Mouse (Mus musculus) left cerebral cortex, postnatal 10 days (tissue): Measurements from ENCODE around the gene Dpp8. TPM values are rescaled to one million over a fixed set of nuclear protein-coding genes. Genes with fewer than 3 reads are reported as not detected.
"Not testable (repeated sequence)": the region's sequence is repeated elsewhere in the genome, so short reads cannot be mapped to it uniquely, and the experiment has no call there.

Source experiments
- DNase-seq, 2 experiments: peaks; one replicate each; pipeline ENCODE4 v3.0.0; 2021 to 2022; ENCODE audit warnings: low spot score in 2 of 2, mixed read lengths in 1 of 2; ENCODE audit errors: extremely low spot score in 1 of 2
- intact Hi-C: fragments of 180-260 bp; cut with DNase I; formaldehyde crosslinking; loops from one replicate; pipeline ENCODE4 v1.15.1; 2025
- total RNA-seq, 2 experiments: library from RNA; stranded (reverse); gene quantifications; 2 replicates each; pipeline ENCODE4 v1.2.3; 2021

Gene Dpp8
- total RNA-seq, 2 experiments from 2014 or later, result 128 to 131 TPM

- DNase-seq, result peak; percentile 87 to 95
- intact Hi-C loops, result no loop called here
These were observed 11.0 kb upstream of the Dpp8 start, which contains the start of gene Hacd3 for GRCm38 (mm10) chr9:65020991-65021886. Gene Hacd3, minus strand, starts transcription at chr9:65021693.

DNA sequence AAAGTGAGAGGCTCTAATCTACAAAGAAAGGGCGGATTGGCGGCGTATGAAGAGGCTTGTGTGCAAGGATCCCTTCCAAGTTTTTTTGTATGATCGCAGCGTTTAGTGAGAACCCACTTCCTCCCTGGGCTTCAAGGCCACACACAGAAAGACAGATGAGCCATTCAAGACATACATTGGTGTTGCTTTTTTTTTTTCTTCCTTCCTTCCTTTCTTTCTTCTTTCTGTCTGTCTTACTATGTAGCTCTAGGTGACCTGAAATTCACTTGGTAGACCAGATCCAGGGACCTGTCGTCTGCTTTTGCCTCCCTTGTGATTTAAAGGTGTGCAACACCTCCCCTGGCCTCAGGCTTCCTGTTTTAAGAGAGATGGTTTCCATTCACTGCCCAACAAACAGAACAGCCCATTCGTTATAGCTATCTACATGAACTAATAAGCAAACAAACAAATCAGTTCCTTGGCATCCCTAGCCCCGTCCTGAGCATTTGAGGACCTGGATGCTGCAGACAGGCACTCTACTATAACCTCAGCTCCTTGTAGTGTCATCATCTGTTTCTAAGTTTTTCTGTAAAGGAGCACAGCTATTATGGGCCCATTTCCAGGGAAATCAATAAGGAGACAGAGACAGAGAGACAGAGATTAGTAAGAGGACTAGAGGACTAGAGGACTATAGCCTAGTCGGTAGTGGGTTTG, 10.2 kb upstream of the Dpp8 start:
- DNase-seq, result no peak
- intact Hi-C loops, result no loop called here

- DNase-seq, result no peak
- intact Hi-C loops, result no loop called here
These were observed 9.6 kb upstream of the Dpp8 start for GRCm38 (mm10) chr9:65022580-65023135.

- DNase-seq, result no peak
- intact Hi-C loops, result no loop called here
These were observed 8.8 kb upstream of the Dpp8 start for GRCm38 (mm10) chr9:65023447-65023846.

GRCm38 (mm10) chr9:65027241-65027640, 5.0 kb upstream of the Dpp8 start:
- no peak for DNase-seq

DNA sequence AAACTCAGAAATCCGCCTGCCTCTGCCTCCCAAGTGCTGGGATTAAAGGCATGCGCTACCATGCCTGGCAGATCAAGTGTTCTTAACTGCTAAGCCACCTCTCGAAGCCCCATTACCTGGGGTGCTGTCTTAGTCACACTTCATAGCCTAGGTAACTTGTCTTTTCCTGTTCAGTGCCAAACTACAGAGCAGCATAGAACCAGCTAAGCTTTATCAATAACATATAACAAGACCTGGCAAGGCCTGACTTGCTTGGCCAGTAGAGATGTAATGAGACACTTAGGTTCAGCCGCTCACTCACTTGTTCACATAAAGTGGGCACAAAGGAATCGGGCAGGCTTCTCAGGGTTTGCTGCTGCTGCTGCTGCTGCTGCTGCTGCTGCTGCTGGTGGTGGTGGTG, 3.9 kb upstream of the Dpp8 start:
- intact Hi-C loops, result no loop called here
- DNase-seq, result no peak

More at GRCm38 (mm10) chr9:65027241-65027640, 5.0 kb upstream of the Dpp8 start:
- intact Hi-C loops, result no loop called here

DNA sequence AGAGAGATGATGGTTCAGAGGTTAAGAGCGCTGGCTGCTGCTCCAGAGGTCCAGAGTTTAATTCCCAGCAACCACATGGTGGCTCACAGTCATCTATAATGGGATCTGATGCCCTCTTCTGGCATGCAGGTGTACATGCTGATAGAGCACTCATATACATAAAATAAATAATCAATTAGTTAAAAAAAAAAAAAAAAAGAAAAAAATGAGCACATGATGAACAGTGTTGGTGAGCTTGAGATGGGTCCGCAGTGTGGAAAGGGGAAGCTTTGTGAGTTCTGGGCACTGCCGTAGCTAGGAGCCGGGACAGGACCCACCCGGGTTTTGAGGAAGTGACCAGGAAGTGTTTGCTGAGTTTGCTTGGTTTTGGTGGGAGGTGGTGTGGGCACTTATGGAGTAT, 859 bp upstream of the Dpp8 start:
- DNase-seq, intact Hi-C loops: not testable (repeated sequence)

- intact Hi-C loops, result no loop called here
- no peak for DNase-seq
These were observed 333 bp upstream of the Dpp8 start for GRCm38 (mm10) chr9:65031894-65032268.

DNA sequence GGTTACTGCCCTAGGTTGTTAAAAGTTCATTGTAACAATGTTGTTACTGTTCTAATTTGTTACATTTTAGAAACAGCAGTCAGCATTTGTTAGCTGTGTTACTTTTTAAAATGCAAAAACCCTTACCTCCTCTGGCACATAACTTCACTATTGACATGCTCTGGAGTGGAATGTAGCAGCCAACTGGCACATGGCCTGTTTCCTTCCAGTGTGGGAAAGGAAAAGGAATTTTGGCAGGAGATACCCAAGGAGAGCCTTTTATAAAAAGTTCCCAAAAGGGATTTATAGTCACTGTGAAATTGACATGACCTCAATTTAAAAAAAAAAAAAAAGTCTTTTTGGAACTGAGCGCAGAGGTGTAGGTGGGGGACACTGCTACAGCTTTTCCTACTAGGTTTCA, 4.2 kb downstream of the Dpp8 start:
- peak; percentile 53 to 63 for DNase-seq
- intact Hi-C loops, result no loop called here

DNA sequence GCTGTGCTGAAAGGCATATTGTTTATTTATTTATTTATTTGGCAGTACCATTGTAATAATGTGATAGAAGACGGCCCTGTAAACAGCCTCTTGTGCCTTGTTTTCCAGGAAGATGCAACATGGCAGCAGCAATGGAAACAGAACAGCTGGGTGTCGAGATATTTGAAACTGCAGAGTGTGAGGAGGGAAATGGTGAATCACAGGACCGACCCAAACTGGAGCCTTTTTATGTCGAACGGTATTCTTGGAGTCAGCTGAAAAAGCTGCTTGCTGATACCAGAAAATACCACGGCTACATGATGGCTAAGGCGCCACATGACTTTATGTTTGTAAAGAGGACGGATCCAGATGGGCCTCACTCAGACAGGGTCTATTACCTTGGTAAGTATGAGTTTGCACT, 4.6 kb downstream of the Dpp8 start:
- DNase-seq, result no peak
- intact Hi-C loops, result no loop called here

DNA sequence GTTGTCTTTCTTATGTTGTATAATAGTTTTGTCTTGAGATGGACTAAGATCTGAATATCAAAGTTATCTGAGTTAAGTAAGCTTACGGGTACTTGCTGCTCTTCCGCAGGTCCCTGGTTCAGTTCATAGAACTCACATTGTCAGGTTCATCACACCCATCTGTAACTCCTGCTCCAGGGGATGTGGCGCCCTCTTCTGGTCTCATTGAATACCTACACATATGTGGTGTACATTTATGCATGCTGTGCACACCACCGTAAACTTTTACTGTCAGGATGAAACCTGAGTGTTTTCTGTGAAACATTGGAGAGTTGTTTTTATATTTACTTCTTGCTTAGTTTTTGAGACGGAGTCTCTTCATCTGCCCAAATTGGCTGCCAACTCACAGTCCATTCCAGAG, 9.2 kb downstream of the Dpp8 start:
- intact Hi-C loops, result no loop called here

GRCm38 (mm10) chr9:65046993-65047392, 14.8 kb downstream of the Dpp8 start:
- DNase-seq, result no peak
- intact Hi-C loops, result no loop called here

More for the DNA sequence above, 9.2 kb downstream of the Dpp8 start:
- no peak for DNase-seq

- intact Hi-C loops, result no loop called here
- no peak for DNase-seq
These were observed 17.2 kb downstream of the Dpp8 start for GRCm38 (mm10) chr9:65049422-65049821.

GRCm38 (mm10) chr9:65050981-65051380, 18.8 kb downstream of the Dpp8 start:
- intact Hi-C loops, result no loop called here
- no peak for DNase-seq

- intact Hi-C loops, result loop anchor here (10.0 kb wide), 1 partner anchor 261 kb away; no protein-coding TSS in a partner anchor
- DNase-seq, result no peak
These were observed 32.0 kb downstream of the Dpp8 start for GRCm38 (mm10) chr9:65064251-65064650.

DNA sequence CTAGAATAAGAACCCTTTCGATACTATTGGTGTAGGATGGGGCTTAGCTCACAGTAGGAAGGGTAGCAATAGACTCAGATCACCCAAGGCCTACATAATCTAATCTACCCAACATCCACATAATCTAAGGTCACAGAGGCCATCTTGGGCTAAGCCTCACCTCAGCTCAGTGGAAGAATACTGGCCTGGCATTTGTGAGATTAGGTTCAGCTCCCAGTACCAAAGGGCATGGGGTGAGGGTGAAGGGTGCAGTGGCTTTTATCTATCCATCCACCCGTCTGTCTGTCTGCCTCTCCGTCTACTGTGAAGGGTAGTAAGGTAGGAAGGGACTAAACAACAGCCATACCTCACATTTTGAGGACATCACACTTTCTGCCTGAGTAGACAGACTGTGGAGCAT, 38.4 kb downstream of the Dpp8 start:
- no peak for DNase-seq
- intact Hi-C loops, result no loop called here

DNA sequence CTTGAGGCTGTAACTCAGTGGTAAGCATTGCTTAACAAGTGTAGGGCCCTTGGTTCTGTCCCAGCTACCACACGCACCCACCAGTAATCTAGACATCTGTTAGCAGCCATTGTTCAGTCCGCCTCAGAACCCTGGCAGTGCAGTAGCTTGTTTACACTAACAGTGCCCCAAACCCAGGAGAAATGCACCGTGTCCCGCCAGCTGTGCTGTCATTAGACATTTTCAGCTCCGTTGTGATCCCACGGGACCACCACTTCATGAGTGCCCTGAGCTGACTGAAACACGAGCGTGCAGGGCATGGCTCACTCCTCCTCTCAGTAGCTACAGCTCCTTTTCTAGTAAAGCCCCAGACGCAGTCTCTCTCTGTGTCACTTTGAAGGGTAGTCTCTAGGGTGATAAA, 41.3 kb downstream of the Dpp8 start:
- intact Hi-C loops, result no loop called here
- DNase-seq, result no peak

DNA sequence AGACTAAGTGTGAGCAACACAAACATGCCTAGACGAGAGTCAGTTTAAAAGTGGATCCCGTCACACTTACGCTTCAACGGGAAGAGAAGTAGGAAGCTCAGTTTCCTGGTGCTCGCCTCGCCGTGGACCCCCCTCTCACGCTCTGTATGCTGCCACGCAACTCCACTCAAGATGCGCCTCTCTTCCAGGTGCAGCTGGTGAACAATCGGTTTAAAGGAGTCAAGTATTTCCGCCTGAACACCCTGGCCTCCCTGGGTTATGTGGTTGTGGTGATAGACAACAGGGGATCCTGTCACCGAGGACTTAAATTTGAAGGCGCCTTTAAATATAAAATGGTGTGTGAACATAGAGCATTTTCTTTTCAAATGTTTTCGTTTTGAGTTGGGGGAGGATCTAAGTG, 42.0 kb downstream of the Dpp8 start:
- no peak for DNase-seq
- intact Hi-C loops, result no loop called here

DNA sequence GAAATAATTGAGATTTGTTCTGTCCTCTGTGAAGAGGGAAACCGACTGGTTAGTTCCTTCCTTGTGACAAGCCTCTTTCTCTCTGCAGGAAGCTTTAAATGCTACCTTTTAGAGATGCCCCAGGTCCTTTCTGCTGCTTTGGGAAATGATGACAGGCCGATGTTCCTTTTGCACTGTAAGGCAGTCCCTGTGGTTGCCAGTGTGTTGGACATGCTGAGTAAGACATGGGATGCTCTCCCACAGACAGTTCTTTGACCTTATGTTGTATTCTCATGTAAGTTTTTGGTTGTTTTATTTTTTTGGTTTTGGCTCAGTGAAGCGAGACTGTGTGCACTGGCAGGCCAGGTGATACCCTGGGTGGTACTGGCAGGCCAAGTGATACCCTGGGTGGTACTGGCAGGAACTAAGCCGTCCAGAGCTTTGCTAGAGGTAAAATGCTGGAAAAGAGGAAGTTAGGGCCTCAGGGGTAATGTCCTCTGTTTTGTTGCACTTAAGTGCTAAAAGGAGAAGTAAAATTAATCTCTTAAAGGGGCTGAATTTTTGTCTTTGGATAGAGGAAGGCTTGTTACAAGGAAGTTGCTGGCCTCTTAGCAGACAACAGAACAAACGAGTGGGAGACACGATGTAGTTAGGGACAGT, 42.8 kb downstream of the Dpp8 start:
- intact Hi-C loops, result no loop called here
- DNase-seq, result no peak
